Mouse (Mus musculus) liver, adult 2 months (tissue): ENCODE measurements around the gene Mecom.

ENCODE experiments used
- CTCF ChIP-seq: fragments of 200-500 bp; IDR thresholded peaks from 2 replicates; pipeline ENCODE4 v1.5.1; 2011; ENCODE audit warnings: low read depth, low read length, control low read depth
- POLR2A ChIP-seq: fragments of 200-500 bp; IDR thresholded peaks from 2 replicates; pipeline ENCODE4 v1.6.1; 2011; ENCODE audit warnings: low read length, control low read depth; ENCODE audit not compliant: insufficient read depth; ENCODE audit errors: extremely low read depth

DNA sequence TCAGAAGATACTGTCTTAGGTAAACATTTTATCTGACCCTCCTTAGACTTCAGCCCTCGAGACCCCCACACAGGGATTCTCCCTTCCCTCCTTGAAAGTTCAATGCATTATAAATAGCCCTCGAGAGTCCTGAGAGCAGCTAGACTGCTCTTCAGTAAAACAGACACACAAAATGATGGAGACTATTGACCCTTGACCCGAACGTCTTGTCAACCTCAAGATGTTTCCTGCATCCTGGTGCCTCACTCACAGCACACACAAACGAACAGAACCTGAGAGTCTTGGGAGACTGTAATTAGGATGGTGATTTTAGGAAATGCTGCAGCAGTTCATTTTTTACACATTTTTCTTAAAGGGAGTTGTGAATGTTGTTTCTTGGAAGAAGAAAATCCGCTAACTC, 168.5 kb downstream of the Mecom start:
- TF ChIP-seq CTCF = no peak
- no peak for TF ChIP-seq POLR2A
